In the genomic region with DNA sequence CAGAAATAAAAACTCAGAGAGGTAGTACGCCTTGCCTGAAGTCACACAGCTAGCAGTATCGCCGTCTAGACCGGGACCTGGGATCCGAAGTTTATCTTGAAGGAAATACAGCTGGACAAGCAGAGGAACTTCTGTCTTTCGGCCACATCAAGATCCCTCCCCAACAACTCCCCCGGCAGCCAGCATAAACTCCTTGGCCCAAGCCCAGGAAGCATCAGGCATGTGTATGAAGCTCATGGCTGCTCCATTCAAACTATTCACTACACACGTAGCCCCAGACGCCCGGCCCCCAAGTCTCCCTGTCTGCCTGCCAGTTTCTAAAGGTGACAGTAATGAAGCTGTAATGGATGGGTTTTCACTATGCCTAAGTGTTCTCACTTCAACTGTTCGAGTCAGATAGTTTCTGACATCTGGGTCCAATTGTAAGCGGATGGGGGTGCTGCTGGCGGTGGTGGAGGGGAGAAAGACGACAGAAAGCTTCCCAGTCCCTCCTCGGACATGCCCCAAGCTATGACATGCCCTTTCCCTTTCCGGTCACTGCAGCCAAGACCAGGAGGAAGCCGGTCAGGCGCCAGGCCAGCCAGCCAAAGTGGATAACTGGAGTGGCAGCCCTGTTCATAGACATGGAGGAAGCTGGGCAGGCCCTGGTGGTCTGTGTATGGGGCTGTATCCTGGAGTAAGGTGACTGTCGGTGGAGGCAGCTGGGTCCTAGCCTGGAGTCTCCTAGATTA, we compare ENCODE assay signal across 11 mouse cellular contexts. TPM values are rescaled to one million over a fixed set of nuclear protein-coding genes. Genes with fewer than 3 reads are reported as not detected.
DNase-seq lines count a peak whose midpoint lies in the region; ATAC-seq lines count a peak whose summit lies in the region.
"Had no signal": no experiment of that assay in that cellular context is flagged by ENCODE, and none has a peak within 500 bp of the region (broad histone marks: within the 10 kb centered on the region; RNA-seq: fewer than 3 reads in every experiment).

No protein-coding gene starts in this region.

- no peak overlapping the region for H3K4me3 ChIP-seq in forebrain, embryonic 10.5 days
- no peak overlapping the region for H3K4me3 ChIP-seq in forebrain, embryonic 15.5 days
- no peak overlapping the region for H3K4me3 ChIP-seq in forebrain, embryonic 12.5 days (replicated peaks)
- H3K4me3 ChIP-seq: midbrain, embryonic 12.5 days had no signal

- no peaks in the 10 kb centered on the region for H3K27me3 ChIP-seq in forebrain, embryonic 10.5 days (ENCODE audit: poor library complexity, severe bottlenecking)
- no peaks in the 10 kb centered on the region for H3K27me3 ChIP-seq in forebrain, embryonic 15.5 days
- no peaks in the 10 kb centered on the region for H3K27me3 ChIP-seq in forebrain, embryonic 12.5 days
- H3K27me3 ChIP-seq: midbrain, embryonic 12.5 days had no signal

- H3K4me2 ChIP-seq in forebrain, embryonic 15.5 days (replicated peaks), result no peak overlapping the region
- H3K4me2 ChIP-seq in forebrain, embryonic 12.5 days, result no peak overlapping the region
- H3K4me2 ChIP-seq: midbrain, embryonic 12.5 days had no signal

- no peak for DNase-seq in forebrain, embryonic 10.5 days (ENCODE audit: extremely low spot score, low spot score)
- peak; percentile 43 to 62 for DNase-seq in adrenal gland, adult (ENCODE audit: inconsistent age in 2 of 2, low spot score in 1 of 2)
- DNase-seq in heart, adult 9 months (ENCODE audit: low spot score in 2 of 2), result peak; percentile 28 to 38
- peak; percentile 62 to 69 for DNase-seq in kidney, postnatal 25 days
- DNase-seq in left cerebral cortex, adult 8-10 months (ENCODE audit: low spot score in 2 of 2), result no peak
- DNase-seq: B cell, adult 2 months had no signal

- H3K36me3 ChIP-seq in forebrain, embryonic 10.5 days (replicated peaks), result no peaks in the 10 kb centered on the region
- no peaks in the 10 kb centered on the region for H3K36me3 ChIP-seq in forebrain, embryonic 15.5 days
- no peaks in the 10 kb centered on the region for H3K36me3 ChIP-seq in forebrain, embryonic 12.5 days (replicated peaks)
- H3K36me3 ChIP-seq: midbrain, embryonic 12.5 days had no signal

- ATAC-seq in forebrain, embryonic 15.5 days (replicated peaks), result no peak
- ATAC-seq in megakaryocyte, adult 5-6 weeks (ENCODE audit: poor library complexity, severe bottlenecking), result no peak
- no peak for ATAC-seq in forebrain, embryonic 12.5 days (ENCODE audit: low FRiP score)

- H3K9me3 ChIP-seq in forebrain, embryonic 10.5 days, result no peaks in the 10 kb centered on the region
- H3K9me3 ChIP-seq in forebrain, embryonic 15.5 days, result no peaks in the 10 kb centered on the region
- H3K9me3 ChIP-seq in forebrain, embryonic 12.5 days, result no peaks in the 10 kb centered on the region

- H3K9ac ChIP-seq in forebrain, embryonic 15.5 days (replicated peaks), result no peak overlapping the region
- no peak overlapping the region for H3K9ac ChIP-seq in forebrain, embryonic 12.5 days
- H3K9ac ChIP-seq: midbrain, embryonic 12.5 days had no signal

- WGBS in forebrain, embryonic 10.5 days, result 62% methylated on average over 19 of the region's 19 CpGs
- WGBS in forebrain, embryonic 15.5 days, result 48% methylated on average over 19 of the region's 19 CpGs
- 68% methylated on average over 19 of the region's 19 CpGs for WGBS in forebrain, embryonic 12.5 days

- peak overlapping the region; percentile 58; the same call in 1 of the 2 replicates for H3K27ac ChIP-seq in forebrain, embryonic 10.5 days
- no peak overlapping the region for H3K27ac ChIP-seq in forebrain, embryonic 15.5 days (replicated peaks)
- no peak overlapping the region for H3K27ac ChIP-seq in forebrain, embryonic 12.5 days
- H3K27ac ChIP-seq: midbrain, embryonic 12.5 days had no signal

- H3K4me1 ChIP-seq in forebrain, embryonic 10.5 days, result peaks cover 27% of the 10 kb centered on the region
- no peaks in the 10 kb centered on the region; the same call in 1 of the 2 replicates for H3K4me1 ChIP-seq in forebrain, embryonic 15.5 days
- H3K4me1 ChIP-seq in forebrain, embryonic 12.5 days, result peaks cover 3% of the 10 kb centered on the region; the same call in 1 of the 2 replicates

RNA-seq across cellular contexts. Expression of a gene that starts 45.1 kb away (rescaled TPM):
- 3.2 and 3.4 TPM in 2 replicates for polyA plus RNA-seq in forebrain, embryonic 10.5 days (2016; fragmentation: Nextera tagmentation; extraction: Ambion mirVana)
- polyA plus RNA-seq in forebrain, embryonic 15.5 days (2015; fragmentation: Nextera tagmentation; extraction: Ambion mirVana), result 0.78 and 1.1 TPM in 2 replicates
- total RNA-seq in megakaryocyte, adult 5-6 weeks (2015), result not detected in 2 replicates
- not detected in 2 replicates for total RNA-seq in megakaryocyte, adult 5-6 weeks (2017)
- total RNA-seq in left cerebral cortex, adult 8-10 months (2022), result 1 to 10 TPM; 1.1 to 2.3 (median 1.4) TPM
- polyA plus RNA-seq in forebrain, embryonic 12.5 days (2016; fragmentation: Nextera tagmentation; extraction: Ambion mirVana), result 0.76 and 0.96 TPM in 2 replicates
- total RNA-seq: hematopoietic stem cell, adult 5-6 weeks had no signal

Comparison
In these comparisons a context has a peak if more than half of its experiments do, and no peak if none do; other contexts are left out.
1. DNase-seq: peak in adrenal gland, adult (2 of 2), heart, adult 9 months (2 of 2) and kidney, postnatal 25 days (2 of 2); none in forebrain, embryonic 10.5 days (single experiment) and left cerebral cortex, adult 8-10 months (0 of 2).